Mouse (Mus musculus) bone marrow, adult 2 months (tissue): ENCODE data around the gene Bcas3.

ENCODE experiments used
- CTCF ChIP-seq: fragments of 200-500 bp; IDR thresholded peaks from 2 replicates; pipeline ENCODE4 v1.5.1; 2011; ENCODE audit warnings: low read length, control low read depth; ENCODE audit not compliant: control insufficient read depth, insufficient read depth
- POLR2A ChIP-seq: fragments of 200-500 bp; IDR thresholded peaks from 2 replicates; pipeline ENCODE4 v1.6.1; 2011; ENCODE audit warnings: low read depth, mild to moderate bottlenecking, control low read depth, low read length, borderline replicate concordance; ENCODE audit not compliant: control insufficient read depth

GRCm38 (mm10) chr11:85549651-85550050 is 196.7 kb downstream of the Bcas3 start:
- no peak for TF ChIP-seq CTCF
- TF ChIP-seq POLR2A, result no peak
